Mouse (Mus musculus) lung, postnatal 0 days (tissue): Measurements from ENCODE around the gene Hs6st3.

Experiments used
- CTCF ChIP-seq: IDR thresholded peaks from 2 replicates; pipeline ENCODE4 v1.5.1; 2016; ENCODE audit warnings: antibody characterized with exemption, mild to moderate bottlenecking
- EP300 ChIP-seq: IDR thresholded peaks from 2 replicates; pipeline ENCODE4 v1.6.1; 2016; ENCODE audit warnings: antibody characterized with exemption, mild to moderate bottlenecking, control low read depth

DNA sequence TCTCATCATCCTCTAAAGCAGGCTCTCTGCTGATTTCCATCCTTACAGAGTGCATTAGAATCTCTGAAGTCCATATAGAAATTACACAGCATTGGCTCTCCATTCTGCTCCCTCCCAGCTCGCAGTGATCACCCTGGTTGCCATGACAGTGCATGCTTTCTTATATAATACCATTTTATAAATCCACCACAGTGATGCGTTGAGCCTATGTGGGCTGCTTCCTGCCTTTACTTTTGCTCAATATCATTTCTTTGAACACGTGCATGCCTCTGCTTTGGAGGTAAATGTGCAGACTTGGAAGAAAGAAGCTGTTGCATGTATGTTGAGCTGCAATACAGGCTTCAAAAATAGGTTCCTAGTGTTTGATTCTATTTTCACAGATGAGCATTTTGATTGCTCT is 494.9 kb downstream of the Hs6st3 start:
- TF ChIP-seq CTCF (no peak), EP300 (no peak)
